Mouse (Mus musculus) MEL (cell line): Measurements from ENCODE around the gene Anxa4. TPM values are rescaled to one million over a fixed set of nuclear protein-coding genes. Genes with fewer than 3 reads are reported as not detected.
A peak's percentile ranks its signal among the peaks of the same experiment; 100 is the strongest.

ENCODE experiments used
- DNase-seq: peaks from one replicate; pipeline ENCODE4 v3.0.0; 2011; ENCODE audit warnings: low read depth, low spot score
- H3K27ac ChIP-seq: 2 replicates; pipeline ENCODE4 v1.5.1; 2012; ENCODE audit warnings: low read depth, mild to moderate bottlenecking, control low read depth, low read length, moderate library complexity; ENCODE audit not compliant: control insufficient read depth
- H3K27me3 ChIP-seq, 2 experiments: fragments of 150-350 bp in 1 of 2; sonication (generic) in 1 of 2; 2 replicates each; pipeline ENCODE4 v1.6.1; 2012; ENCODE audit warnings: low read length in 2 of 2, mild to moderate bottlenecking in 2 of 2, improper control_type of control experiment in 1 of 2, moderate library complexity in 1 of 2; ENCODE audit not compliant: insufficient read depth in 2 of 2, control insufficient read depth in 1 of 2
- H3K36me3 ChIP-seq, 2 experiments: 2 replicates each; pipeline ENCODE4 v1.6.1; 2012 to 2014; ENCODE audit warnings: low read length in 2 of 2, improper control_type of control experiment in 1 of 2, inconsistent platforms in 1 of 2, mild to moderate bottlenecking in 1 of 2; ENCODE audit not compliant: insufficient read depth in 2 of 2, control insufficient read depth in 1 of 2
- H3K4me1 ChIP-seq, 2 experiments: fragments of 150-350 bp in 1 of 2; sonication (generic) in 1 of 2; 2 replicates each; pipeline ENCODE4 v1.6.1; 2012; ENCODE audit warnings: low read length in 2 of 2, improper control_type of control experiment in 1 of 2, mild to moderate bottlenecking in 1 of 2; ENCODE audit not compliant: insufficient read depth in 2 of 2, control insufficient read depth in 1 of 2
- H3K4me3 ChIP-seq, 2 experiments: fragments of 150-350 bp in 1 of 2; sonication (generic) in 1 of 2; 2 replicates each; pipeline ENCODE4 v1.5.1; 2012; ENCODE audit warnings: low read depth in 2 of 2, low read length in 2 of 2, mild to moderate bottlenecking in 2 of 2, moderate library complexity in 2 of 2, control low read depth in 1 of 2, improper control_type of control experiment in 1 of 2; ENCODE audit not compliant: control insufficient read depth in 1 of 2, insufficient read depth in 1 of 2
- H3K79me2 ChIP-seq: 2 replicates; pipeline ENCODE4 v1.6.1; 2012; ENCODE audit warnings: mild to moderate bottlenecking, low read length, moderate library complexity; ENCODE audit not compliant: control insufficient read depth, poor library complexity, insufficient read depth
- H3K9ac ChIP-seq: 2 replicates; pipeline ENCODE4 v1.6.1; 2012; ENCODE audit warnings: low read depth, mild to moderate bottlenecking, control low read depth, low read length, moderate library complexity; ENCODE audit not compliant: control insufficient read depth, poor library complexity, severe bottlenecking
- H3K9me3 ChIP-seq: fragments of 150-350 bp; sonication (generic); replicated peaks from 2 replicates; pipeline ENCODE4 v1.6.1; 2012; ENCODE audit warnings: mild to moderate bottlenecking, low read length, improper control_type of control experiment, moderate library complexity; ENCODE audit not compliant: insufficient read depth
- CHD2 ChIP-seq: IDR thresholded peaks from 2 replicates; pipeline ENCODE4 v1.6.1; 2011; ENCODE audit warnings: low read length, improper control_type of control experiment
- CTCF ChIP-seq, 3 experiments: IDR thresholded peaks in 2 of 3; conservative IDR thresholded peaks in 1 of 3; 2 replicates each; pipeline ENCODE4 v1.5.1; 2011 to 2012; ENCODE audit warnings: low read length in 3 of 3, low read depth in 2 of 3, mild to moderate bottlenecking in 2 of 3, improper control_type of control experiment in 1 of 3, inconsistent platforms in 1 of 3, mixed read lengths in 1 of 3, moderate library complexity in 1 of 3; ENCODE audit not compliant: control insufficient read depth in 1 of 3, insufficient read depth in 1 of 3, poor library complexity in 1 of 3, severe bottlenecking in 1 of 3
- E2F4 ChIP-seq: IDR thresholded peaks from 2 replicates; pipeline ENCODE4 v1.6.1; 2011; ENCODE audit warnings: low read depth, low read length, improper control_type of control experiment, borderline replicate concordance
- ELF1 ChIP-seq: IDR thresholded peaks from 2 replicates; pipeline ENCODE4 v1.6.1; 2014; ENCODE audit warnings: low read depth, mild to moderate bottlenecking, inconsistent platforms, low read length, improper control_type of control experiment, moderate library complexity
- EP300 ChIP-seq, 2 experiments: IDR thresholded peaks; 2 replicates each; pipeline ENCODE4 v1.6.1; 2011; ENCODE audit warnings: improper control_type of control experiment in 2 of 2, low read length in 2 of 2, low read depth in 1 of 2, mild to moderate bottlenecking in 1 of 2
- ETS1 ChIP-seq: IDR thresholded peaks from 2 replicates; pipeline ENCODE4 v1.6.1; 2012; ENCODE audit warnings: low read depth, mild to moderate bottlenecking, inconsistent platforms, low read length, improper control_type of control experiment, moderate library complexity
- HCFC1 ChIP-seq: IDR thresholded peaks from 2 replicates; pipeline ENCODE4 v1.6.1; 2012; ENCODE audit warnings: low read depth, mild to moderate bottlenecking, inconsistent platforms, low read length, improper control_type of control experiment, moderate library complexity
- JUND ChIP-seq: IDR thresholded peaks from 2 replicates; pipeline ENCODE4 v1.6.1; 2011; ENCODE audit warnings: low read depth, mild to moderate bottlenecking, improper control_type of control experiment, low read length
- KAT2A ChIP-seq: conservative IDR thresholded peaks from 2 replicates; pipeline ENCODE4 v1.6.1; 2012; ENCODE audit warnings: low read depth, low read length, improper control_type of control experiment, inconsistent platforms
- MAX ChIP-seq: IDR thresholded peaks from 2 replicates; pipeline ENCODE4 v1.6.1; 2011; ENCODE audit warnings: low read length, improper control_type of control experiment
- MEF2A ChIP-seq: IDR thresholded peaks from 2 replicates; pipeline ENCODE4 v1.6.1; 2014; ENCODE audit warnings: low read depth, mild to moderate bottlenecking, inconsistent platforms, low read length, improper control_type of control experiment; ENCODE audit not compliant: poor library complexity, insufficient replicate concordance, severe bottlenecking; ENCODE audit errors: extremely low read depth
- MXI1 ChIP-seq: IDR thresholded peaks from 2 replicates; pipeline ENCODE4 v1.6.1; 2011; ENCODE audit warnings: mild to moderate bottlenecking, low read depth, low read length, improper control_type of control experiment
- MYC ChIP-seq: IDR thresholded peaks from 2 replicates; pipeline ENCODE4 v1.6.1; 2011; ENCODE audit warnings: low read depth, mild to moderate bottlenecking, low read length, improper control_type of control experiment, moderate library complexity
- POLR2AphosphoS2 ChIP-seq: IDR thresholded peaks from 2 replicates; pipeline ENCODE4 v1.6.1; 2011; ENCODE audit warnings: low read length, improper control_type of control experiment
- RCOR1 ChIP-seq: IDR thresholded peaks from 2 replicates; pipeline ENCODE4 v1.6.1; 2012; ENCODE audit warnings: low read depth, mild to moderate bottlenecking, inconsistent platforms, low read length, improper control_type of control experiment
- SIN3A ChIP-seq: IDR thresholded peaks from 2 replicates; pipeline ENCODE4 v1.6.1; 2012; ENCODE audit warnings: low read length, improper control_type of control experiment, inconsistent platforms
- TBP ChIP-seq: IDR thresholded peaks from 2 replicates; pipeline ENCODE4 v1.8.0; 2011; ENCODE audit warnings: low read depth, low read length, improper control_type of control experiment
- TCF12 ChIP-seq: IDR thresholded peaks from 2 replicates; pipeline ENCODE4 v1.6.1; 2014; ENCODE audit warnings: low read depth, mild to moderate bottlenecking, inconsistent platforms, low read length, improper control_type of control experiment, moderate library complexity
- UBTF ChIP-seq: IDR thresholded peaks from 2 replicates; pipeline ENCODE4 v1.6.1; 2012; ENCODE audit warnings: low read depth, mild to moderate bottlenecking, inconsistent platforms, low read length, improper control_type of control experiment, moderate library complexity, borderline replicate concordance; ENCODE audit not compliant: insufficient read depth
- ZMIZ1 ChIP-seq: IDR thresholded peaks from 2 replicates; pipeline ENCODE4 v1.6.1; 2012; ENCODE audit warnings: low read depth, mild to moderate bottlenecking, inconsistent platforms, low read length, improper control_type of control experiment, moderate library complexity
- ZNF384 ChIP-seq: IDR thresholded peaks from 2 replicates; pipeline ENCODE4 v1.6.1; 2012; ENCODE audit warnings: low read depth, mild to moderate bottlenecking, inconsistent platforms, low read length, improper control_type of control experiment
- polyA plus RNA-seq, 2 experiments: library from polyadenylated mRNA; stranded (reverse) in 1 of 2; unstranded in 1 of 2; fragments of >175 nt in 1 of 2; fragments of >200 nt in 1 of 2; gene quantifications; 2 replicates each; pipeline versions ENCODE4 v1.2.1 to v1.2.4; 2012; ENCODE audit warnings: low replicate concordance in 2 of 2, low read depth in 1 of 2; ENCODE audit not compliant: insufficient read length in 2 of 2, insufficient read depth in 1 of 2, missing spikeins in 1 of 2
- total RNA-seq: library from RNA; depleted of rRNA; stranded (reverse); fragments of 300-350 nt; gene quantifications from 2 replicates; pipeline ENCODE4 v1.2.3, GENCODE M21; 2012

Gene Anxa4
- total and polyA plus RNA-seq, 3 experiments, result 31.1 to 176 (median 53.6) TPM

GRCm38 (mm10) chr6:86812919-86813318 lies 19.5 kb upstream of the Anxa4 start:
- Histone ChIP-seq H3K4me1 (peaks cover 9 to 15% of the 10 kb centered on the region in 2 experiments; a peak in 3 of 4 replicates), H3K9ac (peak overlapping the region; percentile 27; the same call in 1 of the 2 replicates), H3K27me3 (no peaks in the 10 kb centered on the region), H3K79me2 (no peaks in the 10 kb centered on the region), H3K4me3 (peak overlapping the region in 1 of 2 experiments; percentile 49; a peak in 1 of 4 replicates), H3K36me3 (no peaks in the 10 kb centered on the region; a peak in 2 of 4 replicates), H3K9me3 (no peaks in the 10 kb centered on the region), H3K27ac (peak overlapping the region; percentile 62)
- TF ChIP-seq MAX (peak; percentile 71), ZMIZ1 (no peak), ELF1 (peak; percentile 24; the same call in 1 of the 2 replicates), MEF2A (peak; percentile 29; the same call in 1 of the 2 replicates), RCOR1 (0 out of 2 replicates have a peak, but pooled peaks have one; percentile 18), JUND (peak; percentile 74; the same call in 1 of the 2 replicates), MXI1 (peak; percentile 81), MYC (peak; percentile 63; the same call in 1 of the 2 replicates), ZNF384 (no peak), EP300 (IDR thresholded peaks at IDR 0.05; ENCODE audit: low read depth in 1 of 2, low read length in 2 of 2) (peak in 1 of 2 experiments; percentile 70; a peak in 3 of 4 replicates), E2F4 (no peak), CTCF (IDR thresholded peaks at IDR 0.05 in 2 of 3, conservative IDR thresholded peaks at IDR 0.05 in 1 of 3; ENCODE audit: control insufficient read depth in 1 of 3, insufficient read depth in 1 of 3, low read depth in 2 of 3, low read length in 3 of 3, poor library complexity in 1 of 3, severe bottlenecking in 1 of 3) (no peak), KAT2A (peak; percentile 46; the same call in 1 of the 2 replicates), HCFC1 (no peak), TBP (peak; percentile 81), ETS1 (peak; percentile 91), TCF12 (peak; percentile 49; the same call in 1 of the 2 replicates), SIN3A (peak; percentile 61), CHD2 (no peak), UBTF (no peak), POLR2AphosphoS2 (0 out of 2 replicates have a peak, but pooled peaks have one; percentile 26)
- DNase-seq, result peak; percentile 88
